Mouse (Mus musculus): Measurements from ENCODE around the gene Reg3g. TPM values are rescaled to one million over a fixed set of nuclear protein-coding genes. Genes with fewer than 3 reads are reported as not detected.

The Reg3g gene
- polyA plus RNA-seq (2012; rRNA removed; ENCODE audit: low replicate concordance), result 1.3 TPM in 1 of 2 replicates, not detected in the other

DNA sequence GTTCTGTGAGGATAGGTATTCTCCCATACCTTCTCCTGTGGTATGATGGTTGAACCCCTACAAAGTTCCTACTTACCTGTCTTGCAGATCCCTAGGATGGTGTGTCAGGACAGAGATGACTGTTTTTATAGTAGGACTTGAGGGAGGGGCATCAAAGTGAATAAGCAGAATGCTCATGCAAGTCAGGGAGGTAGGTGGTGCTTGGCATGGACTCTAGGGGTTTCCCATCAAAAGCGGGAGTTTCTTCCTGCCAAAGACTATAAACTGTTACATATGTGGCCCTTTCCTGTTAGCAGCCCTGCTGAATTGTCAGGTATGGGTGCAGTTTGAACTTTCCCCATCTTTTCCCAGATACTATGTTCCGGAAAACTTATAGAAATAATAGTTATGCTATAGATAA lies at the start of gene Reg3g:
Reg3g (minus strand) TSS at position 101 of the 400 bp plus-strand sequence.

DNA sequence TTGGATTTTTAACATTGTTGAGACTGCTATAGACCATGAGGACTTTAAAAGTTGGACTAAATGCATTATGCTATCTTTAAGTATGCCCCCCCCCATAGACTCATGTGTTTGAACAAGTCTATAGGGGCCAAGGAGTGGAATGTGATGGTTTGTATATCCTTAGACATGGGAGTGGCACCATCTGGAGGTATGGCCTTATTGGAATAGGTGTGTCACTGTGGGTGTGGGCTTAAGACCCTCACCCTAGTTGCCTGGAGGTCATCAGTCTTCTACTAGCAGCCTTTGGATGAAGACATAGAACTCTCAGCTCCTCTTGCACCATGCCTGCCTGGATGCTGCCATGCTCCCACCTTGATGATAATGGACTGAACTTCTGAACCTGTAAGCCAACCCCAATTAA lies 46.3 kb downstream of the Reg3g start, which contains the start of gene Reg1:
Reg1 (plus strand) TSS at position 301 of the 400 bp plus-strand sequence.

Other genes with a start within 250 kb of the Reg3g start
- gene Reg3b, start 98.2 kb downstream of the Reg3g start, polyA plus RNA-seq (2012; rRNA removed; ENCODE audit: low replicate concordance), result not detected in 2 replicates
- gene Reg3d, start 90.0 kb downstream of the Reg3g start, polyA plus RNA-seq (2012; rRNA removed; ENCODE audit: low replicate concordance), result not detected in 2 replicates
- not detected in 2 replicates for gene Reg3a, start 88.2 kb downstream of the Reg3g start, polyA plus RNA-seq (2012; rRNA removed; ENCODE audit: low replicate concordance)
- gene Reg2, start 73.2 kb downstream of the Reg3g start, polyA plus RNA-seq (2012; rRNA removed; ENCODE audit: low replicate concordance), result not detected in 2 replicates
- gene Reg1, start 46.2 kb downstream of the Reg3g start, polyA plus RNA-seq (2012; rRNA removed; ENCODE audit: low replicate concordance), result 0.33 TPM in 1 of 2 replicates, not detected in the other